Comparison of ENCODE assay signal across 12 mouse cellular contexts in the genomic region with DNA sequence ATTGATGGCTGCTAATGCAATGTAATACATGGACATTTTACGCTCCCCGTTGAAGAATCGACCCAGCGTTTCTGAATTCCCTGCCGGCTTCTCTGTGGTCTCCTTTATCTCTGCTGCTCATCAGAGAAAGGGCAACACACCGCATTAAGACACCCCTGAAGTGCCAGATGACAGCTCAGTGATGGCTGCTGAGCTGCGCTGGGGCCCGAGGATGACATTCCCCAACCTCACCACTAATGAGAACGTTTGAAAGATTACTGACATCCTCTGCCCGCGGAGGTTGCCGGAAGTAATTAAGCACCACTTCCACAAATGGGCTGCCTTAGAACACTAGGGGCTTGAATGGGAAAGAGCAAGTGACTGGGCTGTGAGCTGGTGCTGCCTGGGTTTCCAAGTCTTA.
DNase-seq lines count a peak whose midpoint lies in the region; ATAC-seq lines count a peak whose summit lies in the region.
"Had no signal": no experiment of that assay in that cellular context is flagged by ENCODE, and none has a peak within 500 bp of the region (broad histone marks: within the 10 kb centered on the region; RNA-seq: fewer than 3 reads in every experiment).

No protein-coding gene starts in this region.

- 0 out of 2 replicates have a peak overlapping the region, but pooled peaks have one; percentile 53 for H3K27ac ChIP-seq in hindbrain, embryonic 10.5 days
- peak overlapping the region; percentile 72 for H3K27ac ChIP-seq in midbrain, embryonic 12.5 days (replicated peaks)
- H3K27ac ChIP-seq: embryonic facial prominence, embryonic 12.5 days; left cerebral cortex, adult 2 months; liver, embryonic 15.5 days had no signal

- H3K36me3 ChIP-seq in hindbrain, embryonic 10.5 days, result no peaks in the 10 kb centered on the region
- no peaks in the 10 kb centered on the region for H3K36me3 ChIP-seq in midbrain, embryonic 12.5 days
- H3K36me3 ChIP-seq: embryonic facial prominence, embryonic 12.5 days; liver, embryonic 15.5 days had no signal

- H3K9ac ChIP-seq in midbrain, embryonic 12.5 days (replicated peaks), result no peak overlapping the region
- H3K9ac ChIP-seq: embryonic facial prominence, embryonic 12.5 days; liver, embryonic 15.5 days had no signal

- no peaks in the 10 kb centered on the region for H3K27me3 ChIP-seq in hindbrain, embryonic 10.5 days (ENCODE audit: insufficient read depth, poor library complexity, severe bottlenecking)
- peaks cover 3% of the 10 kb centered on the region; the same call in 1 of the 2 replicates for H3K27me3 ChIP-seq in midbrain, embryonic 12.5 days
- H3K27me3 ChIP-seq: liver, embryonic 15.5 days had no signal

- no peaks in the 10 kb centered on the region for H3K9me3 ChIP-seq in hindbrain, embryonic 10.5 days
- H3K9me3 ChIP-seq in midbrain, embryonic 12.5 days, result no peaks in the 10 kb centered on the region
- H3K9me3 ChIP-seq: embryonic facial prominence, embryonic 12.5 days; liver, embryonic 15.5 days had no signal

- peak; percentile 63 for ATAC-seq in common myeloid progenitor, adult 5-6 weeks (replicated peaks; ENCODE audit: low read depth, poor library complexity, severe bottlenecking)
- ATAC-seq in midbrain, embryonic 12.5 days (ENCODE audit: low FRiP score, low read depth), result peak; percentile 45
- ATAC-seq in frontal cortex, adult (ENCODE audit: low TSS enrichment), result no peak

- 40% methylated on average over 12 of the region's 12 CpGs for WGBS in hindbrain, embryonic 10.5 days
- WGBS in midbrain, embryonic 12.5 days, result 49% methylated on average over 12 of the region's 12 CpGs

- H3K4me2 ChIP-seq in midbrain, embryonic 12.5 days (replicated peaks), result no peak overlapping the region
- H3K4me2 ChIP-seq: embryonic facial prominence, embryonic 12.5 days; liver, embryonic 15.5 days had no signal

- H3K4me3 ChIP-seq in hindbrain, embryonic 10.5 days, result no peak overlapping the region
- H3K4me3 ChIP-seq in midbrain, embryonic 12.5 days, result no peak overlapping the region
- H3K4me3 ChIP-seq: embryonic facial prominence, embryonic 12.5 days; left cerebral cortex, adult 2 months; liver, embryonic 15.5 days had no signal

- peaks cover 28% of the 10 kb centered on the region for H3K4me1 ChIP-seq in hindbrain, embryonic 10.5 days (replicated peaks)
- peaks cover 42% of the 10 kb centered on the region for H3K4me1 ChIP-seq in midbrain, embryonic 12.5 days
- H3K4me1 ChIP-seq: liver, embryonic 15.5 days had no signal

- peak; percentile 22 for DNase-seq in Muller cell, postnatal 12 days (ENCODE audit: inconsistent ontology term)
- DNase-seq in hindbrain, embryonic 10.5 days (ENCODE audit: low spot score), result no peak
- DNase-seq in B cell, adult 2 months, result no peak
- no peak for DNase-seq in layer of hippocampus, adult 8-10 months (ENCODE audit: low spot score in 2 of 2)
- DNase-seq in adrenal gland, adult (ENCODE audit: inconsistent age in 2 of 2, low spot score in 1 of 2), result no peak
- DNase-seq: thymus, adult 18-20 months had no signal
